Mouse (Mus musculus) cerebellum, adult 18-20 months (tissue): Measurements from ENCODE around the gene Foxp1.

Experiments
- DNase-seq, 2 experiments: peaks; one replicate each; pipeline ENCODE4 v3.0.0; 2021

Gene Foxp1

DNA sequence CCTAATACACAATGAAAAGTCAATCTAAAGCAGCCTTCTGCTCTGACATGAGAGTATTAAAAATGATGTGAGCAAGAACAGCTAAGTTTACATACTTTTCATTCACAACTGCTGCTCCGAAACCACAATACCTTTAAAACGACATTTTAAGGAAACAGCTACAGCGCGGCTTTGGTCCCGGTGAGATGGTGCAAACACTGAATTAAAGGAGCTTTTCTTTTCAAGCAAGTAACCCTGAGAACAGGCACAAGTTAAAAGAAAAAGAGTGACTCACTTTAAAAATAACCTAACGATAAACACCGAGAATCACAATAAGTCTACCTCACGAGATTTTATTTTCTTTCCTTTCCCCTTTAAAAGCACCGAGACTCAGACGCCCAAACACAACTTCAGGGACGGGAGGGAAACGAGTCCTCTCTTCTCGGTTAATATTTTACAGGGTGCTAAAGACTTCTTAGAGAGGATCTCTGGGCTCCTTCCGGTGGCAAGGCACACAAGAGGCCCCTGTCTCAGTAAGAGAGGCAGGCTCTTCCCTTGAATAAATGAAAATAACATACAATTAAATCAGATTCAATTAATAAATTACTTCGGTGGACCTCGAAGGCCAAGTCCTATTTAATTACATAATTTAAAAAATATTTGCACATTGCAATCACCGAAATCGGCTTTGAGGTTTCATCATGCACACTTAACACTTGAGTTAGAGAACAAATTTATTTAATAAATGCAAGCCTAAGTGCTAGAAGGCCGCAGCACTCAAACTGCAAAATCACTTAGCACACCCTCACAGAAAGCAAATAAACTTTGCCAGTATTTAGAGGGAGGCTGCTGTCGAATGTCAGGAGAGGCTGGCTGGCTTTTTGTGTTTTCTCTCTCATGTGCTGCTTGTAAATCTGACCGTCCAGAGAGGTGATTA, 246.9 kb downstream of the Foxp1 start:
- DNase-seq = no peak

DNA sequence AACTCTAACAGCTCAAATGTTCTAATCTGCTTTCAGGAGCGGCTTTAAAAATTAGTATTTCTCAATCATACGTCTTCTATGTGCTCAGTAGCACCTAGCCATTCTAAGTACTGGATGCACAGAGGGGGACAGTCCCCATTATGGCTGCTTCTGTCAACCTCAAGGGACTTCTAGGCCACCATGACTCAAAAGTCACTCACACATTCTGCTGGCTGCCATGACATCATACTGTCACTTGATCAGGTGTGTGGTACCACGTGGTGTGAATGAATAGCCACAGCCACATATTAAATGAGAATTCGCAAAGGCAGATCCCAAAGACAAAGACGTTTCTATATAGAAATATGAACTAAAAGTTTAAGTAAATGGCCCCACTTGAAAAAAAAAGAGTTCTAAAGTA, 247.9 kb downstream of the Foxp1 start:
- DNase-seq = no peak

- no peak for DNase-seq
Measured at GRCm38 (mm10) chr6:99274222-99274621, 248.3 kb downstream of the Foxp1 start.

GRCm38 (mm10) chr6:99273177-99273576, 249.3 kb downstream of the Foxp1 start:
- DNase-seq = no peak

- DNase-seq = no peak
Measured at GRCm38 (mm10) chr6:99272174-99272573, 250.3 kb downstream of the Foxp1 start.

- DNase-seq = no peak
Measured at GRCm38 (mm10) chr6:99271741-99272140, 250.8 kb downstream of the Foxp1 start.

DNA sequence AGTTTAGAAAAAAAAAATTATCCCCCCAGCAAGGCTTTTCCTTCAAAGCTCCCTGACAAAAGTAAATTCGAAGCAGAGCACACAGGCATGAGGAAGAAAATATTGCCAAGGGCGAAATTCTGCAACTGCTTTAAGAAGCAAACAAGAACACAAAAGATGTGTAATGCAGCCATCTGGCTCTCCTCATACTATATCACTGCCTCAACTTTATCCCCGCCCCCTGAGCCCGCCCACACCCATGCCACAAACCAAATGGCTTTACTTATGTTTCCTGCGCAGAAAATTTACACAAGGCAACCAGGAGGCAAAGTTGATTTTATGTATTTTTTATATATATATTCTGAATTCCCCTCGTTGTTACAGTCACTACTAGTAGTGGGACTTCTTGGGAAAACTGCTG, 252.6 kb downstream of the Foxp1 start:
- no peak for DNase-seq

- peak in 1 of 2 experiments; percentile 11 for DNase-seq
Measured at GRCm38 (mm10) chr6:99268171-99269061, 254.1 kb downstream of the Foxp1 start.

DNA sequence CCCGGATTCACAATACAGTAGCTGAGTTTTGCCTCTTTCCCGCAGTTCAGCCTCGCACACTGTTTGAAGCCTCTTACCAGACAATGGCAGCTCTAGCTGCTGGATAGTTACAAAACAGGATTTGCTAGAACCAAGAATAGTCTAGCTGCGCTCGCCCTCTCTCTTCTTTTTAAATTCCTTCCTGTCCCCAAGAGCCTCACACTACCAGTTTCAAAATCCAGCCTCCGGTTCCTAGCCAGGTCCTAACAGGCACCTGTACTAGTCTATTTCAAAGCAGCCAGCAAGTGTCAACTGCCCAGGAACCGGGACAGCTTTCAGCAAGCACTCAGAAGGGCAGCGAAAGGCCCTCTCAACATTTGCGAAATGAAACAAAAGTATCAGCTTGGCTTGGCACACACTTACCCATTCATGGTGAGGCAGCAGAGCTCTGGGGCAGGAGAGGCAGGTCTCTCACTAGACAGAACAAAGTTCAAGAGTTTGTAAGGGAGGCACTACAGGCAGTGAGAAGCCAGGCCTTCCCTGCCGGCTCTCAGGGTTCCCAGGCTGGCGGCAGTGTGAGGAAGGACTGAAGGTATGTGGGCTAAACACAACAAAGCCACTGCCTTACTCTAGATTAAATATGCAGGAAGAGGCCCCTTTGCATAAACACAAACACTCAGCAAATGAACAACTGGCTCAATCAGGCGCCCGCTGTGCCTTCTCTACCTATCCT, 256.4 kb downstream of the Foxp1 start:
- no peak for DNase-seq

GRCm38 (mm10) chr6:99265173-99265572, 257.3 kb downstream of the Foxp1 start:
- no peak for DNase-seq

GRCm38 (mm10) chr6:99264192-99265093, 258.1 kb downstream of the Foxp1 start:
- DNase-seq = no peak

GRCm38 (mm10) chr6:99263886-99264185, 258.7 kb downstream of the Foxp1 start:
- DNase-seq = no peak

- no peak for DNase-seq
Measured at GRCm38 (mm10) chr6:99263061-99263885, 259.2 kb downstream of the Foxp1 start.

DNA sequence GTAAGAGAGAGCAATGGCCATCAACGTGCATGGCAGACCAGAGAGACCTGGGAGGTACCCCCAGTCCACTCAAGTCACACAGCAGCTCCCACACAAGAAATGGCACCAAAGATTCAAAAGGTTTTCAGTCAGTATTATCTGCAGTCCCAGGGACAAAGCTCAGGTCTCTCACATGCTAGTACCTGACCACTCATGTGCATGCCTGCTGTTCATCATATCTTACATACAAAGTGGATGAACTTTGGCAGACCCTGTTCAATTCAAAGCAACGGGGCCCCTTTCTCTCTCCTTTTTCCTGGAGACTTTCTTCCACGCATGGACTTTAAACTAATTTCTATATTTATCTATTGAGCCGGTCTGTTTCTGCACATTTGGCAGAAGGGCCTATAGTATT, 260.8 kb downstream of the Foxp1 start:
- no peak for DNase-seq

DNA sequence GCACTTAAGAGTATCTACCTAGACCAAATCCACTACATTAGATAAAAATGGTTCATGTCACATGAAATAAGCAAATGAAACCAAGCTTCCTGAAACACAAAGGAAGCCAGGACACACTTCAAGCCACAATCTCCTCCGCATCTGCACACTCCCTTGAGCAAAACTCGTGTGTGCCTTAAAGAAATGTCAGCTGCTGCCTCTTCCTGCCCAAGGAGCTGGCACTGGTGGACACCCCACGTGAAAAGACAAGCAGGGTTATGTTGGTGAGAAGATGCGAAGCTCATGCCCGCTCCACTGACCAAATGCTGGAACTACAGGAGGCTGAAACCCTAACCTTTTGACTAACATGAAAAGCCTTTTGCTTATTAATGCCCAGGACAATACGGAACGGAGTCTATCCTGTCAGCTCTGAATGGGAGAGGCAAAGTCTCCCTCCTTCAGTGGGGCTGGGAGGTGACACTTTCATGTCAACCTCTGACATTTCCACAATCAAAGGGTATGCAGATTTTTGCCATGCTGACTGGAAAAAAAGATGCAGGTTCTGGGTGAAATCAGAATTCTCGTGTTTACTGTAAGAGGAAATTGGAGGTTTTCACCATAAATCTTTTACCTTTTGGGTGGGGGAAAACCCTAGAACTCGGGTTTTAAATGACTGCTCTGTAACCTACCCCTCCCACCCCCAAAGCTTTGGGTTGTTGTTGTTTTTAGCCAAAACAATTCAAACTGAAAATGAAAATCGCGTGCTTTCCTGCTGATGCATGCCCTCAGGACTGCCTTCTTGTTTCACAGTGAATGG, 261.4 kb downstream of the Foxp1 start:
- no peak for DNase-seq

- DNase-seq = no peak
Measured at GRCm38 (mm10) chr6:99258346-99258745, 264.2 kb downstream of the Foxp1 start.

- DNase-seq = no peak
Measured at GRCm38 (mm10) chr6:99257676-99258075, 264.8 kb downstream of the Foxp1 start.

DNA sequence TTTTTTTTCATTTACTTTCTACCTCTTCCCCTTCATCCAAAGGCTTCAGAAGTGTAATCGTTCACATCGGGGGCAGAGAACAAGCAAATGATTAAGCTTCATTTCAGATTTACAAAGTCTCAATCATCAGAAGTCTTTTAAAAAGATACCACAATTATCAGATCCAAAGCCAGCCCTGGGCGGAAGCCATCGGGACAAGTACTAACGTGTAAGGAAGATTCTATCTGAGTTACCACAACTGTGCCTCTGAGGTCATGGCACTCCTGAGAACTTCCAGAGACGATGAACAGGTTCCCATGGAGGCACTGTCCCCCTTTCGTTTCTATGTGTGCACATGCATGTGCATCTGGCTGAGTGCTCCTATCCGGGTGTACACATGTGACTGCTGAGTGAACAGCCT, 269.2 kb downstream of the Foxp1 start:
- DNase-seq = no peak

DNA sequence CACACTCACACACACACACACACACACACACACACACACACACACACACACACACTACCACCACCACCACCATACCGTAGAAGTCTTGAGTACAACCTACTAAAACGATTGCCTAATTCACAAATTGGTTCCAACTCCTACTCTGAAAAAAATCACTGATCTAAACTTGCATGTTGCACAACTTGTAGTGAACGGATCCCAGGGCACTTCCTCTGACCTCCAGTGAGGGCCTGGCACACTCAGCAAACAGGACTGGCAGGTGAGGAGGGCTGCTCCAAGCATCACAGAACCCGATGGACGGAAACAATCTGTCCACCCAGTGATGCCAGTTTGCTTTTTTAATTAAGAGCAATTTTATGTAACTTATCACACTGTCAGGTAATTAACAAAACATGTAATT, 269.7 kb downstream of the Foxp1 start:
- no peak for DNase-seq

- no peak for DNase-seq
Measured at GRCm38 (mm10) chr6:99251924-99252323, 270.6 kb downstream of the Foxp1 start.
